Mouse (Mus musculus) CH12.LX (cell line): Measurements from ENCODE around the gene Zc3h4. TPM values are rescaled to one million over a fixed set of nuclear protein-coding genes. Genes with fewer than 3 reads are reported as not detected.

Source experiments
- DNase-seq: peaks from one replicate; pipeline ENCODE4 v3.0.0-alpha.2; 2013; ENCODE audit errors: extremely low read depth
- H3K27ac ChIP-seq: 2 replicates; pipeline ENCODE4 v1.5.1; 2012; ENCODE audit warnings: low read depth, mild to moderate bottlenecking, control low read depth, moderate library complexity; ENCODE audit not compliant: insufficient read depth
- H3K27me3 ChIP-seq: replicated peaks from 2 replicates; pipeline ENCODE3; 2012; ENCODE audit warnings: inconsistent platforms
- H3K36me3 ChIP-seq, 2 experiments: replicated peaks in 1 of 2; 2 replicates each; pipeline versions ENCODE3 to v1.6.1; 2012; ENCODE audit warnings: inconsistent platforms in 1 of 2, low read length in 1 of 2, mild to moderate bottlenecking in 1 of 2, mixed read lengths in 1 of 2, moderate library complexity in 1 of 2; ENCODE audit not compliant: control insufficient read depth in 1 of 2, insufficient read depth in 1 of 2
- H3K4me1 ChIP-seq, 2 experiments: 2 replicates each; pipeline ENCODE4 v1.6.1; 2012; ENCODE audit warnings: inconsistent platforms in 1 of 2, moderate library complexity in 1 of 2; ENCODE audit not compliant: insufficient read depth in 2 of 2, control insufficient read depth in 1 of 2
- H3K4me2 ChIP-seq: 2 replicates; pipeline ENCODE4 v1.6.1; 2012; ENCODE audit warnings: low read depth, mild to moderate bottlenecking, control low read depth; ENCODE audit not compliant: poor library complexity, insufficient read depth, severe bottlenecking
- H3K4me3 ChIP-seq, 3 experiments: fragments of 150-350 bp in 1 of 3; sonication (generic) in 1 of 3; replicated peaks in 1 of 3; 2 replicates each; pipeline versions ENCODE3 to v1.5.1; 2011 to 2012; ENCODE audit warnings: low read depth in 2 of 3, low read length in 2 of 3, mild to moderate bottlenecking in 2 of 3, moderate library complexity in 2 of 3, control low read depth in 1 of 3, improper control_type of control experiment in 1 of 3, inconsistent platforms in 1 of 3, mixed read lengths in 1 of 3; ENCODE audit not compliant: poor library complexity in 1 of 3
- H3K79me2 ChIP-seq: replicated peaks from 2 replicates; pipeline ENCODE4 v1.6.1; 2012; ENCODE audit warnings: mild to moderate bottlenecking, moderate library complexity; ENCODE audit not compliant: control insufficient read depth, poor library complexity, insufficient read depth, severe bottlenecking; ENCODE audit errors: extremely low read depth
- H3K9ac ChIP-seq: 2 replicates; pipeline ENCODE4 v1.6.1; 2012; ENCODE audit warnings: low read depth, mild to moderate bottlenecking, control low read depth, moderate library complexity; ENCODE audit not compliant: insufficient read depth
- H3K9me3 ChIP-seq: replicated peaks from 2 replicates; pipeline ENCODE3; 2012; ENCODE audit warnings: low read length, inconsistent platforms, mixed read lengths
- BHLHE40 ChIP-seq: IDR thresholded peaks from 2 replicates; pipeline ENCODE4 v1.6.1; 2011; ENCODE audit warnings: mild to moderate bottlenecking, low read depth, low read length, improper control_type of control experiment
- CHD1 ChIP-seq: IDR thresholded peaks from 2 replicates; pipeline ENCODE4 v1.6.1; 2012; ENCODE audit warnings: low read depth, low read length, improper control_type of control experiment, inconsistent platforms
- CHD2 ChIP-seq: IDR thresholded peaks from 2 replicates; pipeline ENCODE4 v1.6.1; 2011; ENCODE audit warnings: low read length, improper control_type of control experiment
- CTCF ChIP-seq, 2 experiments: IDR thresholded peaks in 1 of 2; conservative IDR thresholded peaks in 1 of 2; 2 replicates each; pipeline ENCODE4 v1.5.1; 2011 to 2012; ENCODE audit warnings: low read depth in 2 of 2, low read length in 2 of 2, improper control_type of control experiment in 1 of 2, inconsistent platforms in 1 of 2, mild to moderate bottlenecking in 1 of 2, moderate library complexity in 1 of 2
- E2F4 ChIP-seq: IDR thresholded peaks from 2 replicates; pipeline ENCODE4 v1.6.1; 2011; ENCODE audit warnings: low read depth, low read length, improper control_type of control experiment; ENCODE audit not compliant: insufficient replicate concordance
- ELF1 ChIP-seq: IDR thresholded peaks from 2 replicates; pipeline ENCODE4 v1.6.1; 2014; ENCODE audit warnings: low read depth, mild to moderate bottlenecking, inconsistent platforms, low read length, improper control_type of control experiment
- EP300 ChIP-seq: IDR thresholded peaks from 2 replicates; pipeline ENCODE4 v1.6.1; 2011; ENCODE audit warnings: low read length, improper control_type of control experiment
- ETS1 ChIP-seq: conservative IDR thresholded peaks from 2 replicates; pipeline ENCODE4 v1.6.1; 2012; ENCODE audit warnings: low read depth, mild to moderate bottlenecking, inconsistent platforms, low read length, improper control_type of control experiment, moderate library complexity
- GABPA ChIP-seq: IDR thresholded peaks from 2 replicates; pipeline ENCODE4 v1.6.1; 2012; ENCODE audit warnings: low read depth, low read length, improper control_type of control experiment, inconsistent platforms; ENCODE audit not compliant: insufficient replicate concordance
- HCFC1 ChIP-seq: IDR thresholded peaks from 2 replicates; pipeline ENCODE4 v1.6.1; 2012; ENCODE audit warnings: low read depth, mild to moderate bottlenecking, inconsistent platforms, low read length, improper control_type of control experiment
- IRF4 ChIP-seq: IDR thresholded peaks from 2 replicates; pipeline ENCODE4 v1.6.1; 2014; ENCODE audit warnings: low read depth, mild to moderate bottlenecking, inconsistent platforms, low read length, improper control_type of control experiment
- JUN ChIP-seq: IDR thresholded peaks from 2 replicates; pipeline ENCODE4 v1.6.1; 2011; ENCODE audit warnings: low read depth, mild to moderate bottlenecking, low read length, improper control_type of control experiment, moderate library complexity; ENCODE audit not compliant: insufficient read depth
- JUND ChIP-seq: conservative IDR thresholded peaks from 2 replicates; pipeline ENCODE4 v1.6.1; 2011; ENCODE audit warnings: low read depth, low read length, improper control_type of control experiment
- KAT2A ChIP-seq: IDR thresholded peaks from 2 replicates; pipeline ENCODE4 v1.6.1; 2012; ENCODE audit warnings: low read length, improper control_type of control experiment, inconsistent platforms; ENCODE audit not compliant: insufficient replicate concordance
- MAFK ChIP-seq: IDR thresholded peaks from 2 replicates; pipeline ENCODE4 v1.6.1; 2011; ENCODE audit warnings: low read length, improper control_type of control experiment; ENCODE audit not compliant: insufficient replicate concordance
- MAX ChIP-seq: IDR thresholded peaks from 2 replicates; pipeline ENCODE4 v1.6.1; 2011; ENCODE audit warnings: low read length, improper control_type of control experiment
- MAZ ChIP-seq: IDR thresholded peaks from 2 replicates; pipeline ENCODE4 v1.6.1; 2012; ENCODE audit warnings: low read depth, mild to moderate bottlenecking, inconsistent platforms, low read length, improper control_type of control experiment, moderate library complexity
- MEF2A ChIP-seq: IDR thresholded peaks from 2 replicates; pipeline ENCODE4 v1.6.1; 2014; ENCODE audit warnings: low read depth, mild to moderate bottlenecking, inconsistent platforms, low read length, improper control_type of control experiment, borderline replicate concordance
- MXI1 ChIP-seq: IDR thresholded peaks from 2 replicates; pipeline ENCODE4 v1.6.1; 2011; ENCODE audit warnings: mild to moderate bottlenecking, low read depth, low read length, improper control_type of control experiment
- MYC ChIP-seq: IDR thresholded peaks from 2 replicates; pipeline ENCODE4 v1.6.1; 2011; ENCODE audit warnings: low read depth, mild to moderate bottlenecking, improper control_type of control experiment, low read length
- NELFE ChIP-seq: IDR thresholded peaks from 2 replicates; pipeline ENCODE4 v1.6.1; 2011; ENCODE audit warnings: low read depth, low read length, improper control_type of control experiment
- NRF1 ChIP-seq: IDR thresholded peaks from 2 replicates; pipeline ENCODE4 v1.6.1; 2014; ENCODE audit warnings: low read depth, mild to moderate bottlenecking, inconsistent platforms, low read length, improper control_type of control experiment, moderate library complexity
- PAX5 ChIP-seq: IDR thresholded peaks from 2 replicates; pipeline ENCODE4 v1.6.1; 2012; ENCODE audit warnings: low read length, inconsistent platforms, mixed read lengths
- POLR2A ChIP-seq: IDR thresholded peaks from 2 replicates; pipeline ENCODE4 v1.6.1; 2011; ENCODE audit warnings: low read depth, mild to moderate bottlenecking, improper control_type of control experiment, low read length
- POLR2AphosphoS2 ChIP-seq: IDR thresholded peaks from 2 replicates; pipeline ENCODE4 v1.6.1; 2011; ENCODE audit warnings: low read depth, low read length, improper control_type of control experiment
- RAD21 ChIP-seq: IDR thresholded peaks from 2 replicates; pipeline ENCODE4 v1.6.1; 2011; ENCODE audit warnings: low read depth, mild to moderate bottlenecking, low read length, improper control_type of control experiment, moderate library complexity
- RCOR1 ChIP-seq: conservative IDR thresholded peaks from 2 replicates; pipeline ENCODE4 v1.6.1; 2012; ENCODE audit warnings: low read depth, mild to moderate bottlenecking, inconsistent platforms, low read length, improper control_type of control experiment
- SIN3A ChIP-seq: IDR thresholded peaks from 2 replicates; pipeline ENCODE4 v1.6.1; 2012; ENCODE audit warnings: low read length, improper control_type of control experiment, inconsistent platforms
- SMC3 ChIP-seq: IDR thresholded peaks from 2 replicates; pipeline ENCODE4 v1.6.1; 2011; ENCODE audit warnings: low read depth, low read length, improper control_type of control experiment
- TBP ChIP-seq: conservative IDR thresholded peaks from 2 replicates; pipeline ENCODE4 v1.6.1; 2011; ENCODE audit warnings: low read depth, low read length, improper control_type of control experiment
- TCF12 ChIP-seq: IDR thresholded peaks from 2 replicates; pipeline ENCODE4 v1.6.1; 2014; ENCODE audit warnings: low read depth, mild to moderate bottlenecking, inconsistent platforms, low read length, improper control_type of control experiment
- UBTF ChIP-seq: IDR thresholded peaks from 2 replicates; pipeline ENCODE4 v1.6.1; 2012; ENCODE audit warnings: low read depth, mild to moderate bottlenecking, inconsistent platforms, low read length, improper control_type of control experiment, moderate library complexity
- USF1 ChIP-seq: IDR thresholded peaks from 2 replicates; pipeline ENCODE4 v1.6.1; 2014; ENCODE audit warnings: low read depth, mild to moderate bottlenecking, inconsistent platforms, low read length, improper control_type of control experiment
- USF2 ChIP-seq: conservative IDR thresholded peaks from 2 replicates; pipeline ENCODE4 v1.6.1; 2011; ENCODE audit warnings: low read depth, low read length, improper control_type of control experiment
- ZC3H11A ChIP-seq: IDR thresholded peaks from 2 replicates; pipeline ENCODE4 v1.6.1; 2012; ENCODE audit warnings: low read depth, mild to moderate bottlenecking, inconsistent platforms, low read length, improper control_type of control experiment
- ZKSCAN1 ChIP-seq: IDR thresholded peaks from 2 replicates; pipeline ENCODE4 v1.6.1; 2012; ENCODE audit warnings: low read depth, inconsistent platforms, low read length, improper control_type of control experiment, borderline replicate concordance
- ZMIZ1 ChIP-seq: IDR thresholded peaks from 2 replicates; pipeline ENCODE4 v1.6.1; 2012; ENCODE audit warnings: low read depth, mild to moderate bottlenecking, inconsistent platforms, low read length, improper control_type of control experiment
- ZNF384 ChIP-seq: IDR thresholded peaks from 2 replicates; pipeline ENCODE4 v1.6.1; 2012; ENCODE audit warnings: low read depth, low read length, improper control_type of control experiment, inconsistent platforms
- dilution Hi-C: fragments of 300-500 bp; cut with MboI; formaldehyde crosslinking; loops from 2 replicates; pipeline ENCODE4 v1.14.3; 2020; ENCODE audit warnings: low sequenced_read_pairs; ENCODE audit not compliant: extremely low pct_unique_long_range_greater_than_20kb, extremely low pct_ligation_motif_present
- in situ Hi-C: fragments of 300-500 bp; cut with MboI; formaldehyde crosslinking; loops from 3 replicates; pipeline ENCODE4 v1.14.3; 2019; ENCODE audit warnings: low sequenced_read_pairs, low pct_ligation_motif_present, low pct_unique_long_range_greater_than_20kb, mixed read lengths
- polyA plus RNA-seq: library from polyadenylated mRNA; unstranded; fragments of >175 nt; gene quantifications from 2 replicates; pipeline ENCODE4 v1.2.1, GENCODE M21; 2012; ENCODE audit warnings: low read depth; ENCODE audit not compliant: insufficient read length
- total RNA-seq, 2 experiments: library from RNA; depleted of rRNA; stranded (reverse); fragments of 300-350 nt in 1 of 2; fragments of >200 nt in 1 of 2; gene quantifications; 2 replicates each; pipeline ENCODE4 v1.2.3; 2012 to 2014

Gene Zc3h4
- total and polyA plus RNA-seq, 3 experiments = 10.0 to 34.0 (median 30.4) TPM

GRCm38 (mm10) chr7:16405073-16405455, 4.4 kb downstream of the Zc3h4 start:
- Histone ChIP-seq H3K79me2 (peaks cover 51% of the 10 kb centered on the region), H3K27me3 (no peaks in the 10 kb centered on the region), H3K27ac (peak overlapping the region; percentile 93), H3K4me2 (peak overlapping the region; percentile 69; the same call in 1 of the 2 replicates), H3K9me3 (no peaks in the 10 kb centered on the region), H3K9ac (peak overlapping the region; percentile 61; the same call in 1 of the 2 replicates), H3K4me1 (peaks cover 11 to 48% of the 10 kb centered on the region in 2 experiments), H3K36me3 (peaks cover 0 to 29% of the 10 kb centered on the region in 2 experiments), H3K4me3 (peak overlapping the region in 1 of 3 experiments; percentile 6)
- no peak for DNase-seq
- dilution Hi-C loops (no loop called here), in situ Hi-C loops (no loop called here)
- TF ChIP-seq NELFE = no peak
- no peak for TF ChIP-seq POLR2A
- TF ChIP-seq ZC3H11A = no peak
- TF ChIP-seq SMC3 = no peak
- 0 out of 2 replicates have a peak, but pooled peaks have one; percentile 34 for TF ChIP-seq CHD2
- no peak for TF ChIP-seq EP300
- no peak for TF ChIP-seq USF2
- no peak for TF ChIP-seq RAD21
- peak; percentile 58; the same call in 1 of the 2 replicates for TF ChIP-seq SIN3A
- no peak for TF ChIP-seq TBP
- TF ChIP-seq NRF1 = no peak
- TF ChIP-seq JUND = no peak
- TF ChIP-seq GABPA = no peak
- no peak for TF ChIP-seq MAFK
- TF ChIP-seq POLR2AphosphoS2 = no peak
- TF ChIP-seq CTCF (conservative IDR thresholded peaks at IDR 0.05 in 1 of 2, IDR thresholded peaks at IDR 0.05 in 1 of 2; ENCODE audit: low read depth in 2 of 2, low read length in 2 of 2) = no peak
- no peak for TF ChIP-seq MEF2A
- no peak for TF ChIP-seq TCF12
- no peak for TF ChIP-seq USF1
- TF ChIP-seq UBTF = no peak
- no peak for TF ChIP-seq ETS1
- TF ChIP-seq JUN = no peak
- TF ChIP-seq ELF1 = no peak
- no peak for TF ChIP-seq MYC
- TF ChIP-seq ZMIZ1 = no peak
- TF ChIP-seq ZNF384 = no peak
- no peak for TF ChIP-seq HCFC1
- TF ChIP-seq KAT2A = no peak
- 0 out of 2 replicates have a peak, but pooled peaks have one; percentile 47 for TF ChIP-seq MXI1
- TF ChIP-seq CHD1 = peak; percentile 86
- no peak for TF ChIP-seq RCOR1
- no peak for TF ChIP-seq E2F4
- no peak for TF ChIP-seq PAX5
- peak; percentile 37; the same call in 1 of the 2 replicates for TF ChIP-seq MAX
- TF ChIP-seq ZKSCAN1 = no peak
- no peak for TF ChIP-seq BHLHE40
- peak; percentile 5; the same call in 1 of the 2 replicates for TF ChIP-seq IRF4
- TF ChIP-seq MAZ = no peak
